Mouse (Mus musculus): ENCODE measurements around the gene Kcnj3. TPM values are rescaled to one million over a fixed set of nuclear protein-coding genes. Genes with fewer than 3 reads are reported as not detected.
"Not testable (repeated sequence)": the region's sequence is repeated elsewhere in the genome, so short reads cannot be mapped to it uniquely, and the experiment has no call there.

Kcnj3 gene
- polyA plus RNA-seq, 1 experiment = not detected

- TF ChIP-seq POLR2A (IDR thresholded peaks at IDR 0.05; ENCODE audit: low read depth, low read length) (no peak), CTCF (IDR thresholded peaks at IDR 0.05; ENCODE audit: borderline replicate concordance, insufficient read depth, low read length) (no peak)
- Histone ChIP-seq H3K27ac (ENCODE audit: insufficient read depth, low read length) (no peak overlapping the region), H3K4me1 (ENCODE audit: control insufficient read depth, insufficient read depth, low read length) (no peaks in the 10 kb centered on the region)
These were observed 6.2 kb downstream of the Kcnj3 start for GRCm38 (mm10) chr2:55442006-55442405.

GRCm38 (mm10) chr2:55447298-55447697, 11.5 kb downstream of the Kcnj3 start:
- no peaks in the 10 kb centered on the region for H3K4me1 ChIP-seq (ENCODE audit: control insufficient read depth, insufficient read depth, low read length)

More at GRCm38 (mm10) chr2:55442006-55442405, 6.2 kb downstream of the Kcnj3 start:
- H3K4me3 ChIP-seq (ENCODE audit: insufficient read depth, low read length) = no peak overlapping the region

GRCm38 (mm10) chr2:55450774-55451173, 15.0 kb downstream of the Kcnj3 start:
- no peak overlapping the region for H3K4me3 ChIP-seq (ENCODE audit: insufficient read depth, low read length)
- H3K4me1 ChIP-seq (ENCODE audit: control insufficient read depth, insufficient read depth, low read length) = no peaks in the 10 kb centered on the region
- no peak overlapping the region for H3K27ac ChIP-seq (ENCODE audit: insufficient read depth, low read length)
- no peak for TF ChIP-seq POLR2A (IDR thresholded peaks at IDR 0.05; ENCODE audit: low read depth, low read length)
- TF ChIP-seq CTCF (IDR thresholded peaks at IDR 0.05; ENCODE audit: borderline replicate concordance, insufficient read depth, low read length) = no peak

More at GRCm38 (mm10) chr2:55447298-55447697, 11.5 kb downstream of the Kcnj3 start:
- H3K27ac ChIP-seq (ENCODE audit: insufficient read depth, low read length) = no peak overlapping the region
- H3K4me3 ChIP-seq (ENCODE audit: insufficient read depth, low read length) = no peak overlapping the region
- no peak for TF ChIP-seq CTCF (IDR thresholded peaks at IDR 0.05; ENCODE audit: borderline replicate concordance, insufficient read depth, low read length)
- no peak for TF ChIP-seq POLR2A (IDR thresholded peaks at IDR 0.05; ENCODE audit: low read depth, low read length)

GRCm38 (mm10) chr2:55459195-55459594, 23.4 kb downstream of the Kcnj3 start:
- H3K4me1 ChIP-seq (ENCODE audit: control insufficient read depth, insufficient read depth, low read length) = no peaks in the 10 kb centered on the region
- TF ChIP-seq CTCF (IDR thresholded peaks at IDR 0.05; ENCODE audit: borderline replicate concordance, insufficient read depth, low read length) (no peak), POLR2A (IDR thresholded peaks at IDR 0.05; ENCODE audit: low read depth, low read length) (no peak)
- no peak overlapping the region for H3K27ac ChIP-seq (ENCODE audit: insufficient read depth, low read length)
- no peak overlapping the region for H3K4me3 ChIP-seq (ENCODE audit: insufficient read depth, low read length)

- no peak for TF ChIP-seq POLR2A (IDR thresholded peaks at IDR 0.05; ENCODE audit: low read depth, low read length)
- TF ChIP-seq CTCF (IDR thresholded peaks at IDR 0.05; ENCODE audit: borderline replicate concordance, insufficient read depth, low read length) = no peak
- Histone ChIP-seq H3K4me3 (ENCODE audit: insufficient read depth, low read length) (no peak overlapping the region), H3K27ac (ENCODE audit: insufficient read depth, low read length) (no peak overlapping the region), H3K4me1 (ENCODE audit: control insufficient read depth, insufficient read depth, low read length) (no peaks in the 10 kb centered on the region)
These were observed 33.4 kb downstream of the Kcnj3 start for GRCm38 (mm10) chr2:55469141-55469540.

- TF ChIP-seq POLR2A (IDR thresholded peaks at IDR 0.05; ENCODE audit: low read depth, low read length) = no peak
- no peak for TF ChIP-seq CTCF (IDR thresholded peaks at IDR 0.05; ENCODE audit: borderline replicate concordance, insufficient read depth, low read length)
- Histone ChIP-seq H3K4me3 (ENCODE audit: insufficient read depth, low read length) (no peak overlapping the region), H3K4me1 (ENCODE audit: control insufficient read depth, insufficient read depth, low read length) (no peaks in the 10 kb centered on the region), H3K27ac (ENCODE audit: insufficient read depth, low read length) (no peak overlapping the region)
These were observed 34.2 kb downstream of the Kcnj3 start for GRCm38 (mm10) chr2:55470006-55470405.

- TF ChIP-seq CTCF (IDR thresholded peaks at IDR 0.05; ENCODE audit: borderline replicate concordance, insufficient read depth, low read length) (no peak), POLR2A (IDR thresholded peaks at IDR 0.05; ENCODE audit: low read depth, low read length) (no peak)
- Histone ChIP-seq H3K27ac (ENCODE audit: insufficient read depth, low read length) (no peak overlapping the region), H3K4me3 (ENCODE audit: insufficient read depth, low read length) (no peak overlapping the region), H3K4me1 (ENCODE audit: control insufficient read depth, insufficient read depth, low read length) (no peaks in the 10 kb centered on the region)
These were observed 43.7 kb downstream of the Kcnj3 start for GRCm38 (mm10) chr2:55479511-55479910.

- H3K4me1 ChIP-seq (ENCODE audit: control insufficient read depth, insufficient read depth, low read length) = no peaks in the 10 kb centered on the region
- no peak overlapping the region for H3K4me3 ChIP-seq (ENCODE audit: insufficient read depth, low read length)
- no peak overlapping the region for H3K27ac ChIP-seq (ENCODE audit: insufficient read depth, low read length)
- TF ChIP-seq POLR2A (IDR thresholded peaks at IDR 0.05; ENCODE audit: low read depth, low read length) (no peak), CTCF (IDR thresholded peaks at IDR 0.05; ENCODE audit: borderline replicate concordance, insufficient read depth, low read length) (no peak)
These were observed 44.3 kb downstream of the Kcnj3 start for GRCm38 (mm10) chr2:55479933-55480601.

- Histone ChIP-seq H3K4me3 (ENCODE audit: insufficient read depth, low read length) (no peak overlapping the region), H3K27ac (ENCODE audit: insufficient read depth, low read length) (no peak overlapping the region), H3K4me1 (ENCODE audit: control insufficient read depth, insufficient read depth, low read length) (no peaks in the 10 kb centered on the region)
- TF ChIP-seq CTCF (IDR thresholded peaks at IDR 0.05; ENCODE audit: borderline replicate concordance, insufficient read depth, low read length) (no peak), POLR2A (IDR thresholded peaks at IDR 0.05; ENCODE audit: low read depth, low read length) (no peak)
These were observed 44.8 kb downstream of the Kcnj3 start for GRCm38 (mm10) chr2:55480602-55480965.

GRCm38 (mm10) chr2:55485500-55486129, 49.8 kb downstream of the Kcnj3 start:
- not testable (repeated sequence) for H3K27ac ChIP-seq (ENCODE audit: insufficient read depth, low read length); H3K4me1 ChIP-seq (ENCODE audit: control insufficient read depth, insufficient read depth, low read length); H3K4me3 ChIP-seq (ENCODE audit: insufficient read depth, low read length)
